Mouse (Mus musculus): ENCODE measurements around the gene Mycl. TPM values are rescaled to one million over a fixed set of nuclear protein-coding genes. Genes with fewer than 3 reads are reported as not detected.
"Not testable (repeated sequence)": the region's sequence is repeated elsewhere in the genome, so short reads cannot be mapped to it uniquely, and the experiment has no call there.

The Mycl gene
- polyA plus RNA-seq, 2 experiments = 0.37 to 0.44 TPM

GRCm38 (mm10) chr4:122983486-122984261, 11.8 kb upstream of the Mycl start:
- ATAC-seq (ENCODE audit: insufficient read depth) (no peak), DNase-seq (ENCODE audit: low read depth in 3 of 3, low spot score in 3 of 3) (no peak)
- H3K9ac ChIP-seq (replicated peaks) = no peak overlapping the region
- H3K27ac ChIP-seq = no peak overlapping the region
- peaks cover 8% of the 10 kb centered on the region; the same call in 1 of the 2 replicates for H3K27me3 ChIP-seq (ENCODE audit: control insufficient read depth, insufficient read depth, low read length)
- no peaks in the 10 kb centered on the region; a peak in 1 of 4 replicates for H3K4me1 ChIP-seq (replicated peaks; ENCODE audit: control insufficient read depth in 2 of 2, insufficient read depth in 2 of 2, low read length in 1 of 2)
- H3K9me3 ChIP-seq (ENCODE audit: control insufficient read depth, low read length) = no peaks in the 10 kb centered on the region
- TF ChIP-seq CTCF (IDR thresholded peaks at IDR 0.05; ENCODE audit: low read depth) (no peak), EP300 (IDR thresholded peaks at IDR 0.05; ENCODE audit: low read depth) (no peak)
- WGBS (ENCODE audit: insufficient replicate concordance) = 15% methylated on average over 17 of the region's 17 CpGs
- no peak overlapping the region for H3K4me2 ChIP-seq (ENCODE audit: low read depth)
- H3K4me3 ChIP-seq (ENCODE audit: insufficient read depth in 1 of 2, low read depth in 2 of 2, low read length in 2 of 2) = no peak overlapping the region
- H3K36me3 ChIP-seq (replicated peaks; ENCODE audit: control insufficient read depth, insufficient read depth, low read depth) = no peaks in the 10 kb centered on the region

DNA sequence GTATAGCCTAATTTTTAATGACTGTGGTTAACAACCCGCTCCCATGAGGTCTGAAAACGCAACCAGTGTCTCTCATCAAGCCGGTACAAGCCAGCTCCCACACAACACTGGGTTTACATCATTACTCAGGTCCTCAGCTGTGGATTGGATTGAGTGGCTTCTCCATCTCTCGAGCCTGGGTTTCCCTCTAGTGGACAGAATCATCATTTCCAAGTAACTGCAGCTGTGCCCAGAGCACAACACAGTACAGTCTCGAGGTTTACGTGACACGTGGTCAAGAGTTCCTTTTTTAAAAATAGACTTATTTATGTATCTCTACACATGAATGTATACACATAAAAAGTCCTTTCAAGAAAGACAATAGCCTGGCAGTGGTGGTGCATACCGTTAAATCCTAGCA, 10.3 kb upstream of the Mycl start:
- 20% methylated on average over 8 of the region's 8 CpGs for WGBS (ENCODE audit: insufficient replicate concordance)

GRCm38 (mm10) chr4:122987421-122987820, 8.0 kb upstream of the Mycl start:
- Histone ChIP-seq H3K4me3 (ENCODE audit: insufficient read depth in 1 of 2, low read depth in 2 of 2, low read length in 2 of 2) (no peak overlapping the region), H3K4me1 (replicated peaks; ENCODE audit: control insufficient read depth in 2 of 2, insufficient read depth in 2 of 2, low read length in 1 of 2) (no peaks in the 10 kb centered on the region), H3K27ac (no peak overlapping the region), H3K9me3 (ENCODE audit: control insufficient read depth, low read length) (no peaks in the 10 kb centered on the region), H3K4me2 (ENCODE audit: low read depth) (no peak overlapping the region), H3K36me3 (replicated peaks; ENCODE audit: control insufficient read depth, insufficient read depth, low read depth) (no peaks in the 10 kb centered on the region), H3K9ac (replicated peaks) (no peak overlapping the region), H3K27me3 (ENCODE audit: control insufficient read depth, insufficient read depth, low read length) (peaks cover 8% of the 10 kb centered on the region; the same call in 1 of the 2 replicates)
- DNase-seq (ENCODE audit: low read depth in 3 of 3, low spot score in 3 of 3) = no peak
- no peak for ATAC-seq (ENCODE audit: insufficient read depth)
- TF ChIP-seq CTCF (IDR thresholded peaks at IDR 0.05; ENCODE audit: low read depth) (no peak), EP300 (IDR thresholded peaks at IDR 0.05; ENCODE audit: low read depth) (no peak)
- WGBS (ENCODE audit: insufficient replicate concordance) = 47% methylated on average over 4 of the region's 4 CpGs

More for the DNA sequence above, 10.3 kb upstream of the Mycl start:
- no peak overlapping the region for H3K27ac ChIP-seq
- DNase-seq (ENCODE audit: low read depth in 3 of 3, low spot score in 3 of 3) (no peak), ATAC-seq (ENCODE audit: insufficient read depth) (peak; percentile 52)
- H3K4me3 ChIP-seq (ENCODE audit: insufficient read depth in 1 of 2, low read depth in 2 of 2, low read length in 2 of 2) = no peak overlapping the region
- H3K36me3 ChIP-seq (replicated peaks; ENCODE audit: control insufficient read depth, insufficient read depth, low read depth) = no peaks in the 10 kb centered on the region
- TF ChIP-seq EP300 (IDR thresholded peaks at IDR 0.05; ENCODE audit: low read depth) (no peak), CTCF (IDR thresholded peaks at IDR 0.05; ENCODE audit: low read depth) (peak; percentile 65)
- no peak overlapping the region for H3K9ac ChIP-seq (replicated peaks)
- H3K4me2 ChIP-seq (ENCODE audit: low read depth) = no peak overlapping the region
- H3K4me1 ChIP-seq (replicated peaks; ENCODE audit: control insufficient read depth in 2 of 2, insufficient read depth in 2 of 2, low read length in 1 of 2) = no peaks in the 10 kb centered on the region; a peak in 1 of 4 replicates
- H3K9me3 ChIP-seq (ENCODE audit: control insufficient read depth, low read length) = no peaks in the 10 kb centered on the region
- peaks cover 8% of the 10 kb centered on the region; the same call in 1 of the 2 replicates for H3K27me3 ChIP-seq (ENCODE audit: control insufficient read depth, insufficient read depth, low read length)

DNA sequence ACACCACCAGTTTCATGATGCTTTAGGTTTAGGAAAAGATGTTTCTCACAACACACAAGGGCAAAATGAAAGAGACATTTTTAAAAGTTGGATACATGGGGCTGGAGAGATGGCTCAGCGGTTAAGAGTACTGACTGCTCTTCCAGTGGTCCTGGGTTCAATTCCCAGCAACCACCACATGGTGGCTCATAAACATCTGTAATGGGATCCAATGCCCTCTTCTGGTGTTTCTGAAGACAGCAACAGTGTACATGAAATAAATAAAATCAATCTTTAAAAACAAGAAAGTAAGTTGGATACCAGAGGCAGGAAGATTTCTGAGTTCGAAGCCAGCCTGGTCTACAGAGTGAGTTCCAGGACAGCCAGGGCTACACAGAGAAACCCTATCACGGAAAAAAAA, 7.4 kb upstream of the Mycl start:
- H3K9ac ChIP-seq (replicated peaks); DNase-seq (ENCODE audit: low read depth in 3 of 3, low spot score in 3 of 3); H3K4me2 ChIP-seq (ENCODE audit: low read depth); H3K27me3 ChIP-seq (ENCODE audit: control insufficient read depth, insufficient read depth, low read length); H3K4me1 ChIP-seq (replicated peaks; ENCODE audit: control insufficient read depth in 2 of 2, insufficient read depth in 2 of 2, low read length in 1 of 2); H3K36me3 ChIP-seq (replicated peaks; ENCODE audit: control insufficient read depth, insufficient read depth, low read depth); H3K4me3 ChIP-seq (ENCODE audit: insufficient read depth in 1 of 2, low read depth in 2 of 2, low read length in 2 of 2); H3K27ac ChIP-seq; ATAC-seq (ENCODE audit: insufficient read depth); H3K9me3 ChIP-seq (ENCODE audit: control insufficient read depth, low read length): not testable (repeated sequence)
- WGBS (ENCODE audit: insufficient replicate concordance) = 54% methylated on average over 3 of the region's 3 CpGs
- TF ChIP-seq CTCF (IDR thresholded peaks at IDR 0.05; ENCODE audit: low read depth) = peak; percentile 37

DNA sequence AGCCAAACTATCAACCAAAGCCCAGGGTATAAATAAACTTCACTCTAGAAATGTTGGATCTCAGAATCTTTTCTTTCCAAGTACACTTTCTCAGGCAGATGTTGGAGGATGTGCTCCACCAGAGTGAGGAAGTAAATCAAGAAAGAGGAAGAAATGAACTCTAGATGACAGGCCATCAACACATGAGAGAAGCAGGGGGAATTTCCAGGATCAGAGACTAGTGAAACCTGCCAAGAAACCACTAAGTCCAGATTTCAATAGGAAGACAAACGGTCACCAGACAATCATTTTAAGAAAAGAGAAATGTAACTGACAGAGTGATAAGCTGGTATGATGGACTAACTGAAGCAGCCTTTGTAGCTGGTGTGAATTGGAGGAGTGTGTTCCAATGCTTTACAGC, 4.3 kb upstream of the Mycl start:
- Histone ChIP-seq H3K4me2 (ENCODE audit: low read depth) (no peak overlapping the region), H3K36me3 (replicated peaks; ENCODE audit: control insufficient read depth, insufficient read depth, low read depth) (no peaks in the 10 kb centered on the region), H3K9me3 (ENCODE audit: control insufficient read depth, low read length) (no peaks in the 10 kb centered on the region), H3K9ac (replicated peaks) (no peak overlapping the region), H3K4me3 (ENCODE audit: insufficient read depth in 1 of 2, low read depth in 2 of 2, low read length in 2 of 2) (no peak overlapping the region), H3K4me1 (replicated peaks; ENCODE audit: control insufficient read depth in 2 of 2, insufficient read depth in 2 of 2, low read length in 1 of 2) (no peaks in the 10 kb centered on the region), H3K27me3 (ENCODE audit: control insufficient read depth, insufficient read depth, low read length) (peaks cover 12% of the 10 kb centered on the region), H3K27ac (no peak overlapping the region)
- no peak for DNase-seq (ENCODE audit: low read depth in 3 of 3, low spot score in 3 of 3)
- no peak for ATAC-seq (ENCODE audit: insufficient read depth)
- TF ChIP-seq EP300 (IDR thresholded peaks at IDR 0.05; ENCODE audit: low read depth) = no peak
- no peak for TF ChIP-seq CTCF (IDR thresholded peaks at IDR 0.05; ENCODE audit: low read depth)
- WGBS (ENCODE audit: insufficient replicate concordance) = 10% methylated on average over 1 of the region's 1 CpGs

Measured in liver, embryonic 14.5 days (tissue).